Mouse (Mus musculus) monocyte, adult 2 months (primary cell): ENCODE measurements around the gene Cpeb1.

Experiments used
- DNase-seq, 2 experiments: peaks; one replicate each; pipeline ENCODE4 v3.0.0; 2022; ENCODE audit warnings: low spot score in 2 of 2, low read depth in 1 of 2

Gene Cpeb1

GRCm38 (mm10) chr7:81372337-81372920 is 82.8 kb downstream of the Cpeb1 start:
- DNase-seq = no peak

- DNase-seq = no peak
These were observed 83.5 kb downstream of the Cpeb1 start for GRCm38 (mm10) chr7:81371811-81372210.

GRCm38 (mm10) chr7:81369724-81370123 is 85.5 kb downstream of the Cpeb1 start:
- DNase-seq = no peak

- DNase-seq = no peak
These were observed 87.3 kb downstream of the Cpeb1 start for GRCm38 (mm10) chr7:81367946-81368345.

GRCm38 (mm10) chr7:81356975-81357374 is 98.3 kb downstream of the Cpeb1 start:
- DNase-seq = no peak

GRCm38 (mm10) chr7:81356360-81356759 is 98.9 kb downstream of the Cpeb1 start:
- DNase-seq = no peak

- no peak for DNase-seq
These were observed 99.5 kb downstream of the Cpeb1 start for GRCm38 (mm10) chr7:81355746-81356145.

- no peak for DNase-seq
These were observed 103.4 kb downstream of the Cpeb1 start for GRCm38 (mm10) chr7:81351826-81352225.

- no peak for DNase-seq
These were observed 107.1 kb downstream of the Cpeb1 start for GRCm38 (mm10) chr7:81348206-81348605.

- DNase-seq = no peak
These were observed 109.7 kb downstream of the Cpeb1 start for GRCm38 (mm10) chr7:81345447-81346170.

GRCm38 (mm10) chr7:81344544-81345446 is 110.5 kb downstream of the Cpeb1 start, which contains the start of gene Rps17:
Gene Rps17, minus strand, starts transcription at chr7:81345254.
- DNase-seq = peak; percentile 95 to 99

GRCm38 (mm10) chr7:81343831-81344230 is 111.4 kb downstream of the Cpeb1 start:
- no peak for DNase-seq

GRCm38 (mm10) chr7:81343316-81343715 is 111.9 kb downstream of the Cpeb1 start:
- no peak for DNase-seq

- no peak for DNase-seq
These were observed 112.7 kb downstream of the Cpeb1 start for GRCm38 (mm10) chr7:81342356-81343094.

GRCm38 (mm10) chr7:81341563-81341962 is 113.7 kb downstream of the Cpeb1 start:
- DNase-seq = no peak

GRCm38 (mm10) chr7:81339783-81340182 is 115.5 kb downstream of the Cpeb1 start:
- no peak for DNase-seq

- DNase-seq = no peak
These were observed 116.8 kb downstream of the Cpeb1 start for GRCm38 (mm10) chr7:81338522-81338873.

- no peak for DNase-seq
These were observed 117.3 kb downstream of the Cpeb1 start for GRCm38 (mm10) chr7:81337785-81338521.

GRCm38 (mm10) chr7:81336432-81336786 is 118.9 kb downstream of the Cpeb1 start:
- DNase-seq = no peak

GRCm38 (mm10) chr7:81335705-81336431 is 119.4 kb downstream of the Cpeb1 start:
- no peak for DNase-seq
